Mouse (Mus musculus): ENCODE results near the gene Efl1.

The Efl1 gene

GRCm38 (mm10) chr7:82819541-82819940, 171.1 kb downstream of the Efl1 start:
- no peak for DNase-seq (ENCODE audit: low spot score)

GRCm38 (mm10) chr7:82820661-82821060, 172.2 kb downstream of the Efl1 start:
- DNase-seq (ENCODE audit: low spot score), result no peak

- no peak for DNase-seq (ENCODE audit: low spot score)
These were observed 173.1 kb downstream of the Efl1 start for GRCm38 (mm10) chr7:82821501-82821900.

- no peak for DNase-seq (ENCODE audit: low spot score)
These were observed 174.1 kb downstream of the Efl1 start for GRCm38 (mm10) chr7:82822528-82822927.
